Mouse (Mus musculus): ENCODE data around the gene Abhd16a. TPM values are rescaled to one million over a fixed set of nuclear protein-coding genes. Genes with fewer than 3 reads are reported as not detected.

Gene Abhd16a
- polyA plus RNA-seq, 1 experiment from 2014 or later = 77.3 TPM

DNA sequence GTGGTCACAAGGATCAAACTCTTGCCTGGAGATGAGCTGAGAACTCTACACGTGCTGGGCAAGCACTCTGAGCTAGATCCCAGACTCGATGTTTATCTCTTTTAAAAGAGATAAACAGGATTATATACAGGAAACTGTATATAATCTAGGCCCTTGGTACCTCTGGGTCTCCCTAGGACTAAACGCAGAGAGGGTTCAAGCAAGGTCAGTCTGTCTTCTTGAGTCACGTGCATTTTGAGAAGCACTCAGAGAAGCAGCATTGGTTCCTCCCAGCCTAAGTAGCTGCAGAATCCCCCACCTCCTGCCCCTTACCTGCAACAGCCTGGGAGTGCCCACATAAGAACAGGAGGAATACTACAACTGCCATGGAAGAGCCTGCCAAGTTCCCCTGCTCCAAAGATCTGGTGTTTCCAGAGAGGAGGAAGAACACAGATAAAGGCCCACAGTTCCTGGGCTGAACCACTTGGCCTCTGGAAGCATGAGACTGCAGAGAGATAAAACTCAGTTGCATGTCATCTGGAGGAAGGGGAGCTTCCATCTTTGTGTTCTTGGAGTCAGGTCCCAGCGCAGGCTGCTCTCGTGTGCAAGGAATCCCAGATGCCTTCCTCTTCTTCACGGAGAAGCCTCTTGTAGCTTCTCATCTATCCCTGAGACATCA is 3.7 kb upstream of the Abhd16a start, which contains the start of gene Ly6g6f:
Gene Ly6g6f (minus strand): TSS at position 403 of the 658 bp plus-strand sequence.
- in situ Hi-C loops (cut with MboI; ENCODE audit: low pct_unique_long_range_greater_than_20kb) = loop anchor here (5.0 kb wide), 1 partner anchor 53 kb away; no protein-coding TSS in a partner anchor
- POLR2A ChIA-PET = interaction anchor here (0.6 kb wide), 1 partner anchor 1243 kb away, joined by 3 read pairs; no protein-coding TSS in a partner anchor
- CTCF ChIA-PET = interaction anchor here (0.9 to 1.8 kb wide), 3 partner anchors 13 to 64 kb away, joined by 3 to 5 read pairs (median 4); no protein-coding TSS in a partner anchor
- no peak for DNase-seq (ENCODE audit: low read depth, low spot score)
- H3K27me3 ChIP-seq = peaks cover 13% of the 10 kb centered on the region
- ATAC-seq = no peak
- TF ChIP-seq CTCF (IDR thresholded peaks at IDR 0.05) = no peak

DNA sequence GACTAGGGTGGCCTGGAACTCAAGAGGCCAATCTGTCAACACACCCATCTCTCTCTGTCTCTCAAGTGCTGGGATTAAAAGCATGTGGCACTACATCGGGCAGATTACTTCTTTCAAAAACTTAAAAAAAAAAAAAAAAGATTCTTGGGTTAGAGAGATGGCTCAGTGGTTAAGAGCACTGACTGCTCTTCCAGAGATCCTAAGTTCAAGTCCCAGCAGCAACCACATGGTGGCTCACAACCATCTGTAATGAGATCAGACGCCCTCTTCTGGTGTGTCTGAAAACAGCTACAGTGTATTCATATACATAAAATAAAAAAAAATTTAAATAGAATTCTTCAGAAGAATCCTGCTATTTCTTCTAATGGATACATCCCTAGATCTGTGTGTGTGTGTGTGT is 912 bp upstream of the Abhd16a start:
- no peak for ATAC-seq
- no peak for DNase-seq (ENCODE audit: low read depth, low spot score)
- in situ Hi-C loops (cut with MboI; ENCODE audit: low pct_unique_long_range_greater_than_20kb) = loop anchor here (5.0 kb wide), 1 partner anchor 56 kb away; no protein-coding TSS in a partner anchor
- ChIA-PET CTCF (interaction anchor here (0.6 kb wide), 1 partner anchor 33 kb away, joined by 3 read pairs; no protein-coding TSS in a partner anchor), POLR2A (no interaction called here)
- H3K27me3 ChIP-seq = peaks cover 6% of the 10 kb centered on the region
- no peak for TF ChIP-seq CTCF (IDR thresholded peaks at IDR 0.05)

DNA sequence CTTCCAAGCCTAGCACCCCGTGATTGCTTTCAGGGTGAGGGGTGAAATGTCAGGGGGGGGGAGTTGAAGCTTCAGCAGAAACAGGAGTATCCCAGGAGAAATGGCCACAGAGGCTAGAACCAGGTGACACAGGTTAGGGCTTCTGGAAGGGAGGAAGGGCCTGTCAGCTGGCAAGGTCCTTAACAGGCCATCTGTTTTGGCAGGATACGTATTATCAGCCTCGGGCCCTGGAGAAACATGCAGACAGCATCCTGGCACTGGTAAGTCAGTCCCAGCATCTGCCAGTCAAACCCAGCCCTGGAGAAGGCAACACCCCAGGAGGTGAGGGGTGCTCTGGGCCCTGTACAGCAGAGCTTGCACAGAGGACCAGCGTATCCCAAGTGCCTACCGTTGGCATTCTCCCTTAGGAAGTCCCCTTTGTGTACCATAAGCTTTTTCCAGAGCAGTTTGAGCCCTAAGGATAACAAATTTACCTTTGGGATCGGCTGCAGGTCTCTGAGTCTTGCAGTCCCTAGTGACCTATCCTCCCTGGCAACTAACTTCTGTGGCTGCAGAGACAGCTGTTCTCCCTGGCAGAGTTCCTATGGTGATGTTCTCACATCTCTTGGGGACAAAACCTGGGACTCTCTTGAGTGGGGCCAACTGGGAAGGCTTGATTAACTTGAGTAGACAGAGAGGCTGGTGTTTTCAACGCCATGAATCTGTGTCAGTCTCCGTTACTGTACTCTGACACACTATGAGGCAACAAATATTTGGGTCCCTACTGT is 1.3 kb downstream of the Abhd16a start:
- ATAC-seq (no peak), DNase-seq (ENCODE audit: low read depth, low spot score) (no peak)
- peaks cover 6% of the 10 kb centered on the region for H3K27me3 ChIP-seq
- POLR2A ChIA-PET = interaction anchor here (0.6 kb wide), 1 partner anchor 92 kb away, joined by 3 read pairs; no protein-coding TSS in a partner anchor
- in situ Hi-C loops (cut with MboI; ENCODE audit: low pct_unique_long_range_greater_than_20kb) = no loop called here
- TF ChIP-seq CTCF (IDR thresholded peaks at IDR 0.05) = no peak
- CTCF ChIA-PET = no interaction called here

DNA sequence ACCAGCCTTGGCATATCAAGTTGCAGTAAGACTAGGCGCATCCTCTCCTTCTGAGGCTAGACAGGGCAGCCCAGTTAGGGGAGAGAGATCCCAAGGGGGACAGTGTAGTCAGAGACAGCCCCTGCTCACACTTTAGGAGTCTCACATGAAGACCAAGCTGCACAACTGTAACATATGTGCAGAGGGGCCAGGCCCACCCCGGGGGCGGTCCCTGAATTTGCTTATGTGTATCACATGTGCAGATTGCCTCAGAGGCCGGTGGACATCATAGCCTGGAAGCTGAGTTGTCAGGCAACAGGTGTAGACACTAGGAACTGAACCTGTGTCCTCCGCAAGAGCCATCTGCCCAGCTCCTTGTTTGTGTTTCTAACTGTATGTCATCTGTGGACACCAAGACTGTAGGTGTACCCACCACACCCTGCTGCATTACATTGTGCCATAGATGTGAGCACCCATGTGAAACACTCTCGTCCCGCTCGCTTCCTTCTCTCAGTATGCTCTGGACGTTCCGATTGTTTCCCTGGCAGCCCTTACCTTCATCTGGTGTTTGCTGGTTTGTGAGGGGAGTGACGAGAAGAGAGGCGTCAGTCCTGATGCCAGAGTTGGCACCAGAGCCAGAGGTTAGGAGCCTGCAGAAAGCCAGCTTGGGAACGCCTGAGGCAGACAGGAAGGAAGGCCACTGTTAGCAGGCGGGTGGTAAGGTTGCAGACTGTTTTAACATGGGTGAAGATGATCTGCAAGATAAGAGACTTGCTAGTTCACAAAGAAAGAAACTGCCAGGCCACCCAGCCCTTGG is 3.5 kb downstream of the Abhd16a start:
- ATAC-seq = no peak
- ChIA-PET CTCF (no interaction called here), POLR2A (no interaction called here)

DNA sequence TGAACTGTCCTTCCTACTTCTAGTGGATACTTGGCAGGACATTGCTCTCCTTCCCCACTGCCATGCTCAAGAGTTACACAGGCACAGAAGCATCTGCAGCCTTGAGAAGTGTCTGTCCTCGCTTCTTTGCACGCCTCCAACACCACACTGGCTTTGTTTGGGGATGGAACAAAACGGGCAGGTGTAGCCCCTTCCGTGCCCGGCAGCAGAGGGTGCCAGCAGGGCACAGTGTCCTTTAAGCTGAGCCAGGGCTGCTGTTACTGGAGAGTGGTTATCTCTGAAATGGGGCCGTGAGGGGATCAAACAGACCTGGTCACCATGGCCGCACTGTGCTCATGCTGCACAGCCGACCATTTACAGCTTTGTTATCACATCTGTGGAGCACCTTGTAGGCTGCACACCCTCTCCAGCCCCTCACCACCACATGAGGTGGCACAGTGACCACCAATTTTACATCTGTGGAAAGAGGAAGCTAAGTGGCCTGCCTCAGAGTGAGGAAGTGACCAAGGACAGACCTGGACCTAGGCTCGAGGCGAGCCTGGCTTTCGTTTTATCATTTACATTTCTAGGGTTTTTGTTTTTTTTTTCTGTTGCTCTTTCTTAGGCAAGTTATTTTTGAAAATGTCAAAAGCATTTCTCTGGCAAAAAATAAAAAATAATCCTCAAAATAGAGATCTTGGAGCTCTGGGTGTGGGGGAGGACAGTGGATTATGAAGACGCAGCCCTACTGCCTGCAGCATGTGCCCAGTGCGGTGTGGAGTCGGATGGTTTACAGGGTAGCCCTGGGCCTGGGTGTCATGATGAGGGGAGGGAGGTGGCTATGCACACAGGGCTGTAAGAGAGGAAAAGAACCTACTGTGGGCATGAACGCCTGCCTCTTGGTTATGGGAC is 5.7 kb downstream of the Abhd16a start:
- in situ Hi-C loops (cut with MboI; ENCODE audit: low pct_unique_long_range_greater_than_20kb) = no loop called here
- DNase-seq (ENCODE audit: low read depth, low spot score) = no peak
- H3K27me3 ChIP-seq = no peaks in the 10 kb centered on the region
- CTCF ChIA-PET = interaction anchor here (1.3 kb wide), 1 partner anchor 27 kb away, joined by 3 read pairs; the partner anchor contains the start of genes Csnk2b and Gpank1
- POLR2A ChIA-PET = interaction anchor here (0.5 to 1.0 kb wide), 2 partner anchors 31 to 69 kb away, joined by 3 read pairs; partner anchors contain the start of gene D17H6S53E
- no peak for TF ChIP-seq CTCF (IDR thresholded peaks at IDR 0.05)
- ATAC-seq = no peak

More for the DNA sequence above, 3.5 kb downstream of the Abhd16a start:
- DNase-seq (ENCODE audit: low read depth, low spot score) = no peak
- in situ Hi-C loops (cut with MboI; ENCODE audit: low pct_unique_long_range_greater_than_20kb) = no loop called here
- no peaks in the 10 kb centered on the region for H3K27me3 ChIP-seq
- no peak for TF ChIP-seq CTCF (IDR thresholded peaks at IDR 0.05)

DNA sequence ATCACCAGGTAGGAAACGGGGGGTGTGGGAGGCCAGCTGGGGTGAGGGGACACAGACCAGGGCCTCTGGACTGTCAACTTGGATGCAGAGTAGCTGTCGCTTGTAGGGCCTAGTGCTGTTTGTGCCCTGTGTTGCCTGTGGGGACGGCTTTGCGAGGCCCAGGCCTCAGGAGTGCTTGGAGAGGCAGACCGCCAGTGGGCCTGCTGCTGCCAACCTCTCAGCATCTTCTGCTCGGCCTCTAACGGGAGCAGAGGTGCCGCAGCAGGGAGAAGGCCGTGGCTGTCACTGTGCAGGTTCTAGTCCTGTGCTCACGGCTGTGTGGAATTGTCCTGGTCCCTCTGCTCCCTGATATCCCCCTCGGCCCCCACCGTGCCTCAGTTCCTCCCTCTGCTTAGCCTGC is 7.5 kb downstream of the Abhd16a start:
- H3K27me3 ChIP-seq = no peaks in the 10 kb centered on the region
- in situ Hi-C loops (cut with MboI; ENCODE audit: low pct_unique_long_range_greater_than_20kb) = no loop called here
- ATAC-seq (no peak), DNase-seq (ENCODE audit: low read depth, low spot score) (no peak)
- TF ChIP-seq CTCF (IDR thresholded peaks at IDR 0.05) = no peak
- ChIA-PET CTCF (interaction anchor here (1.1 kb wide), 1 partner anchor 9 kb away, joined by 4 read pairs; no protein-coding TSS in a partner anchor), POLR2A (no interaction called here)

DNA sequence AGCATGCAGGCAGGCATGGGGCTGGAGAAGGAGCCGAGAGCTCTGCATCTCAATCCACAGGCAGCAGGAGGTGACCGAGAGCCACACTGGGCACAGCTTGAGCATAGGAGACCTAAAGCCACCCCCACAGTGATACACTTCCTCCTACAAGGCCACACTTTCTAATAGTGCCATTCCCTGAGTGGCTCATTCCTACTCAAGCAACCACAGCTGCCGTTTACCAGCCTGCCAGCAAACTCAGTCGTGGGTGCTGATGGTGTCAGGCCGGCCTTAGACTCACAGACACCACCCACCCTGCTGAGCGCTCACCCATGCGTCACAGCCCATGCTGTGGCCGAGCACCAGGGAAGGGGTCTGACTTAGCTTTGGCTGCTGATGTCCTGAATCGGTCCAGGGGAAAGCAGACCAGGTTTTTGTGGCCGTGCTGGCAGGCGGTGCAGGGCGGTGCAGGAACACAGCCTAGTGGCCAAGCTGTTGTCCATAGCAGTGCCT is 8.1 kb downstream of the Abhd16a start:
- ATAC-seq = no peak
- DNase-seq (ENCODE audit: low read depth, low spot score) = no peak
- in situ Hi-C loops (cut with MboI; ENCODE audit: low pct_unique_long_range_greater_than_20kb) = no loop called here

DNA sequence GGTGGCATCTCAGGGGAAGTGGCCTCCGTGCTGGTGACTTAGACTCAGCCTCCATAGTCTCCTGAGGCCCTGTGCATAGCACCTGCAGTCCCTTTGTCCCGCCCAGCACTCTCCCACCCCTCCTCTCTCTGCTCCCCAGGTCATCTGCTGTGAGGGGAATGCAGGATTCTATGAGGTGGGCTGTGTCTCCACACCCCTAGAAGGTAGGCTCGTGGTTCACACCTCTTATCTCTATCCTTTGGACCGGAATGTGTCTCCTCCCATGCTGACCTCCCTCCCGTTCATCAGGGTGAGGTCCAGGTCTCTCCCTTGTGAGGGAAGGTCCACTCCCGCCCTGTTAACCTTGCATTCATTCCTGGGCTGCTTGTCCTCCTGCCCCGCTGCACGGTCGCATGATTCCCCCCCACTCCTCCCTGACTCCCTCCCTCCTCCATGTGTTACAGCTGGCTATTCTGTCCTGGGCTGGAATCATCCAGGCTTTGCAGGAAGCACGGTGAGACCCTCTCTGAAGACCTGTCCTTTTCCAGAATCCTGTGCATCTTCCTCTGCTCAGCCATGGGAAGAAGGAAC is 11.2 kb downstream of the Abhd16a start:
- in situ Hi-C loops (cut with MboI; ENCODE audit: low pct_unique_long_range_greater_than_20kb) = no loop called here
- CTCF ChIA-PET = no interaction called here
- DNase-seq (ENCODE audit: low read depth, low spot score) = no peak
- POLR2A ChIA-PET = no interaction called here
- ATAC-seq = no peak
- no peaks in the 10 kb centered on the region for H3K27me3 ChIP-seq
- no peak for TF ChIP-seq CTCF (IDR thresholded peaks at IDR 0.05)

More for the DNA sequence above, 8.1 kb downstream of the Abhd16a start:
- no peak for TF ChIP-seq CTCF (IDR thresholded peaks at IDR 0.05)
- ChIA-PET POLR2A (interaction anchor here (1.1 kb wide), 1 partner anchor 19 kb away, joined by 4 read pairs; no protein-coding TSS in a partner anchor), CTCF (interaction anchor here (0.7 kb wide), 1 partner anchor 75 kb away, joined by 3 read pairs; no protein-coding TSS in a partner anchor)
- no peaks in the 10 kb centered on the region for H3K27me3 ChIP-seq

DNA sequence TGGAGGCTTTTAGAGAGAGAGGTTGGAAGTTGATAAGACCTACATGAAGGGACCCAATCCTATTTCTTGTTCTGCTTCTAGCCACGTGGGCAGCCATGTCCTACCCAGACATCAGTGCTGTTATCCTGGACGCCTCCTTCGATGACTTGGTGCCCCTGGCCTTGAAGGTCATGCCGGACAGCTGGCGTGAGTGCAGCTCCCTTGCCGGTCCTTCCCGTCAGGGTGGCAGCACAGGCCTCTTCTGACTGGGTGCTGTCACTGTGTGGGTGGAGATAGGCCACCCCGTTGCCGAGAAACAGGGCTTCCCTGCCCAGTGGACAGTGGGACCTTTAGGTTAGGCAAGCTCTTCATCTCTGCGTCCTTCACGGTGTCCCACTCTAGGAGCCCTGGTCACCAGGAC is 12.1 kb downstream of the Abhd16a start:
- no peak for DNase-seq (ENCODE audit: low read depth, low spot score)
- POLR2A ChIA-PET = interaction anchor here (0.8 kb wide), 1 partner anchor 99 kb away, joined by 3 read pairs; no protein-coding TSS in a partner anchor
- no peak for ATAC-seq
- CTCF ChIA-PET = no interaction called here
- no peaks in the 10 kb centered on the region for H3K27me3 ChIP-seq
- TF ChIP-seq CTCF (IDR thresholded peaks at IDR 0.05) = no peak
- in situ Hi-C loops (cut with MboI; ENCODE audit: low pct_unique_long_range_greater_than_20kb) = no loop called here

All from Patski (cell line).